Mouse (Mus musculus): ENCODE data around the gene Tagap. TPM values are rescaled to one million over a fixed set of nuclear protein-coding genes. Genes with fewer than 3 reads are reported as not detected.
A peak's percentile ranks its signal among the peaks of the same experiment; 100 is the strongest.

Gene Tagap
- polyA plus RNA-seq, 1 experiment from 2014 or later = 1.1 TPM

DNA sequence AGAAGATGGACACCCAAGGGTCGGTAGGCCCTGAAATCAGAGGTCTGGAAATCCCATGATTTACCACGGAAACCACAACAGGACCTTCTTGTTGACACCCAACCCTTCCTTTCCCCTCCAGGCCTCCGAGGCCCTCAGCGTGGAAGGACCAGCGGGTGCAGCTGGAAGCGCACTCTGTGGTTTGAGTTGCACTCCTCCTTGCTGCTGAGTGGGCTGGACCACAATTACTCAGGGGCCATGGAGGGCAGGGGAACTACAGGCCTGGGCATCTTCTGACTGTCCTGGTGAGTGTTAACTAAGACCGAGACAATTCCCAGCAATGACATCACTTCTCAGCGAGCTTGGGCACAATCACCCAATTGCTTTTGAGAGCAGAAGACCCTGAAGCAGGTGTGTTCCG, 36.8 kb upstream of the Tagap start:
- H3K4me3 ChIP-seq (ENCODE audit: low read length) = no peak overlapping the region
- H3K9me3 ChIP-seq (replicated peaks; ENCODE audit: control insufficient read depth, low read length) = no peaks in the 10 kb centered on the region
- no peak overlapping the region for H3K9ac ChIP-seq (ENCODE audit: low read length)
- no peak for ATAC-seq (replicated peaks; ENCODE audit: extremely low read depth, insufficient read depth, low FRiP score)
- no peaks in the 10 kb centered on the region for H3K36me3 ChIP-seq (ENCODE audit: control insufficient read depth, insufficient read depth)
- H3K4me1 ChIP-seq (ENCODE audit: control insufficient read depth, insufficient read depth, low read length) = no peaks in the 10 kb centered on the region
- no peak overlapping the region for H3K27ac ChIP-seq (ENCODE audit: low read length)
- H3K27me3 ChIP-seq (ENCODE audit: control insufficient read depth, insufficient read depth, low read length) = no peaks in the 10 kb centered on the region
- 76% methylated on average over 9 of the region's 9 CpGs for WGBS
- no peak overlapping the region for H3K4me2 ChIP-seq (ENCODE audit: low read depth, low read length)

GRCm38 (mm10) chr17:7892676-7893075, 33.1 kb upstream of the Tagap start:
- Histone ChIP-seq H3K9me3 (replicated peaks; ENCODE audit: control insufficient read depth, low read length) (no peaks in the 10 kb centered on the region), H3K4me3 (ENCODE audit: low read length) (no peak overlapping the region), H3K4me2 (ENCODE audit: low read depth, low read length) (no peak overlapping the region), H3K36me3 (ENCODE audit: control insufficient read depth, insufficient read depth) (no peaks in the 10 kb centered on the region), H3K27ac (ENCODE audit: low read length) (no peak overlapping the region), H3K9ac (ENCODE audit: low read length) (no peak overlapping the region), H3K4me1 (ENCODE audit: control insufficient read depth, insufficient read depth, low read length) (no peaks in the 10 kb centered on the region), H3K27me3 (ENCODE audit: control insufficient read depth, insufficient read depth, low read length) (no peaks in the 10 kb centered on the region)
- no peak for ATAC-seq (replicated peaks; ENCODE audit: extremely low read depth, insufficient read depth, low FRiP score)
- 58% methylated on average over 8 of the region's 8 CpGs for WGBS

- Histone ChIP-seq H3K4me3 (ENCODE audit: low read length) (no peak overlapping the region), H3K9ac (ENCODE audit: low read length) (no peak overlapping the region), H3K27ac (ENCODE audit: low read length) (no peak overlapping the region), H3K4me2 (ENCODE audit: low read depth, low read length) (no peak overlapping the region), H3K36me3 (ENCODE audit: control insufficient read depth, insufficient read depth) (no peaks in the 10 kb centered on the region), H3K27me3 (ENCODE audit: control insufficient read depth, insufficient read depth, low read length) (no peaks in the 10 kb centered on the region), H3K9me3 (replicated peaks; ENCODE audit: control insufficient read depth, low read length) (no peaks in the 10 kb centered on the region), H3K4me1 (ENCODE audit: control insufficient read depth, insufficient read depth, low read length) (no peaks in the 10 kb centered on the region)
- whole genome bisulfite sequencing = 77% methylated on average over 3 of the region's 3 CpGs
- ATAC-seq (replicated peaks; ENCODE audit: extremely low read depth, insufficient read depth, low FRiP score) = no peak
These were observed 31.7 kb upstream of the Tagap start for GRCm38 (mm10) chr17:7894094-7894493.

GRCm38 (mm10) chr17:7896047-7896635, 29.7 kb upstream of the Tagap start:
- Histone ChIP-seq H3K4me3 (ENCODE audit: low read length) (no peak overlapping the region), H3K36me3 (ENCODE audit: control insufficient read depth, insufficient read depth) (no peaks in the 10 kb centered on the region), H3K27me3 (ENCODE audit: control insufficient read depth, insufficient read depth, low read length) (no peaks in the 10 kb centered on the region), H3K27ac (ENCODE audit: low read length) (no peak overlapping the region), H3K4me1 (ENCODE audit: control insufficient read depth, insufficient read depth, low read length) (no peaks in the 10 kb centered on the region), H3K9me3 (replicated peaks; ENCODE audit: control insufficient read depth, low read length) (no peaks in the 10 kb centered on the region), H3K9ac (ENCODE audit: low read length) (no peak overlapping the region), H3K4me2 (ENCODE audit: low read depth, low read length) (no peak overlapping the region)
- 61% methylated on average over 10 of the region's 10 CpGs for WGBS
- ATAC-seq (replicated peaks; ENCODE audit: extremely low read depth, insufficient read depth, low FRiP score) = no peak

DNA sequence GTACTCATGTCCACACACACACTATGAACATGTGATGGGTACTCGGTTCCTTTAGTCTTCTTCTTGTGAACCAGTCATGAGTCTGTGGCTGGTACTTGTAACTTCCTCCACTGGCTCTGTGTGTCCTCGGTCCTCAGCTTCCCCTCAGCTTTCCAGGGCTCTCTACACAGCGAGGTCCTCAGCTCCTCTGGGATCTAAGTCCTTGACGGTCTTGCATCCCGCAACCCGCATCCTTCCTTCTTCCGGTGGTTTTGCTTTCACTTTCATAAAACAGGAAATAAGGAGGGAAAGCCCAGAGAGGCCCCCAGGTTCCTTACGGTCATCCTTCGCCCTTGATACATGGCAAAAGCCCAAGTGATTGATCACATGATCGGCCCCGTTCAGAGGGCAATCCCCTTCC, 28.7 kb upstream of the Tagap start:
- Histone ChIP-seq H3K27me3 (ENCODE audit: control insufficient read depth, insufficient read depth, low read length) (no peaks in the 10 kb centered on the region), H3K36me3 (ENCODE audit: control insufficient read depth, insufficient read depth) (no peaks in the 10 kb centered on the region), H3K4me2 (ENCODE audit: low read depth, low read length) (peak overlapping the region; percentile 16; the same call in 1 of the 2 replicates), H3K9ac (ENCODE audit: low read length) (no peak overlapping the region), H3K4me1 (ENCODE audit: control insufficient read depth, insufficient read depth, low read length) (no peaks in the 10 kb centered on the region), H3K27ac (ENCODE audit: low read length) (no peak overlapping the region), H3K9me3 (replicated peaks; ENCODE audit: control insufficient read depth, low read length) (no peaks in the 10 kb centered on the region), H3K4me3 (ENCODE audit: low read length) (no peak overlapping the region)
- 67% methylated on average over 11 of the region's 11 CpGs for WGBS
- ATAC-seq (replicated peaks; ENCODE audit: extremely low read depth, insufficient read depth, low FRiP score) = no peak

GRCm38 (mm10) chr17:7897756-7898155, 28.0 kb upstream of the Tagap start:
- H3K9me3 ChIP-seq (replicated peaks; ENCODE audit: control insufficient read depth, low read length) = no peaks in the 10 kb centered on the region
- no peak overlapping the region for H3K27ac ChIP-seq (ENCODE audit: low read length)
- no peaks in the 10 kb centered on the region for H3K4me1 ChIP-seq (ENCODE audit: control insufficient read depth, insufficient read depth, low read length)
- H3K9ac ChIP-seq (ENCODE audit: low read length) = no peak overlapping the region
- H3K27me3 ChIP-seq (ENCODE audit: control insufficient read depth, insufficient read depth, low read length) = no peaks in the 10 kb centered on the region
- no peak overlapping the region for H3K4me3 ChIP-seq (ENCODE audit: low read length)
- no peak for ATAC-seq (replicated peaks; ENCODE audit: extremely low read depth, insufficient read depth, low FRiP score)
- no peaks in the 10 kb centered on the region for H3K36me3 ChIP-seq (ENCODE audit: control insufficient read depth, insufficient read depth)
- no peak overlapping the region for H3K4me2 ChIP-seq (ENCODE audit: low read depth, low read length)
- 73% methylated on average over 4 of the region's 4 CpGs for WGBS

DNA sequence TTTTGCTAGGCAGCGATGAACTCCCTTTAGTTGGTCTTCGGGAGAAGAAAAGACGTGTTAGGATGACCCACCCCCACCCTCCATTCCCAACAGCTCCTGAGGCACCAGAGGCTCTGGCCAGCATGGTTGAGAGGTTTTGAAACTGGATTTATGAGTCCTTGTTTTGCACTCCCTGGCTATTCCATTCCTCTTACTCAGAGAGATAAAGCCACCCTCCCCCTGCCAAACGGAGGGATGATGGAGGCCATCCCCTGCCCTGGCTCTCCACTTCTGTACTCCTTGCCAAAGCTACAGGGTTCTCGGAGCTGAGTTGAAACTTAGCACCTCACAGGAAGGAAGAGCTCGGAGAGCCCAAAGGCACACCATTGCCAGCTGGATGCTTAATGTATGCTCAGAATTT, 26.6 kb upstream of the Tagap start:
- Histone ChIP-seq H3K9ac (ENCODE audit: low read length) (no peak overlapping the region), H3K36me3 (ENCODE audit: control insufficient read depth, insufficient read depth) (no peaks in the 10 kb centered on the region), H3K27me3 (ENCODE audit: control insufficient read depth, insufficient read depth, low read length) (no peaks in the 10 kb centered on the region), H3K9me3 (replicated peaks; ENCODE audit: control insufficient read depth, low read length) (no peaks in the 10 kb centered on the region), H3K4me2 (ENCODE audit: low read depth, low read length) (no peak overlapping the region), H3K4me1 (ENCODE audit: control insufficient read depth, insufficient read depth, low read length) (no peaks in the 10 kb centered on the region), H3K27ac (ENCODE audit: low read length) (no peak overlapping the region), H3K4me3 (ENCODE audit: low read length) (no peak overlapping the region)
- ATAC-seq (replicated peaks; ENCODE audit: extremely low read depth, insufficient read depth, low FRiP score) = no peak
- 62% methylated on average over 6 of the region's 6 CpGs for WGBS

DNA sequence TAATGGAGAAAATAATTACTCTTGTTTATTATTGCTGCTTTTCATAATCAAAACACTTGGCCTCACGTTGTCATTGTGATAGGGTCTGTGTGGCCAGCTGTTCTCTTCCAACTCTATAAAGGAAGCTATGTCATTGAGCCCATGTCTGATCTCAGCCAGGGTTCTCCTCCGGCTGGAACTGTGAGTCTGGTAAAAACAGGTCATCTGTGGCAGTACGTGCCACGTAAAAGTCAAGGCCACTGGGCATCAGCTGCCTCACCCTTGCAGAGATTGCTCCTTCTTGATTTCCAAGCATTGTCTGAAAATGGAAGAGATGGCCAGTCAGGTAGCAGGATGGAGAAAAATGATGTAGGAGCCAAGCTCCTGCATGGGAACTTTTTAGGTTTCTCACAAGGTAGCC, 25.8 kb upstream of the Tagap start:
- H3K4me2 ChIP-seq (ENCODE audit: low read depth, low read length) = no peak overlapping the region
- no peaks in the 10 kb centered on the region for H3K9me3 ChIP-seq (replicated peaks; ENCODE audit: control insufficient read depth, low read length)
- no peak overlapping the region for H3K4me3 ChIP-seq (ENCODE audit: low read length)
- H3K27ac ChIP-seq (ENCODE audit: low read length) = no peak overlapping the region
- H3K36me3 ChIP-seq (ENCODE audit: control insufficient read depth, insufficient read depth) = no peaks in the 10 kb centered on the region
- no peak for ATAC-seq (replicated peaks; ENCODE audit: extremely low read depth, insufficient read depth, low FRiP score)
- H3K27me3 ChIP-seq (ENCODE audit: control insufficient read depth, insufficient read depth, low read length) = no peaks in the 10 kb centered on the region
- H3K4me1 ChIP-seq (ENCODE audit: control insufficient read depth, insufficient read depth, low read length) = no peaks in the 10 kb centered on the region
- WGBS = 78% methylated on average over 4 of the region's 4 CpGs
- H3K9ac ChIP-seq (ENCODE audit: low read length) = no peak overlapping the region

GRCm38 (mm10) chr17:7901536-7901935, 24.3 kb upstream of the Tagap start:
- no peaks in the 10 kb centered on the region for H3K9me3 ChIP-seq (replicated peaks; ENCODE audit: control insufficient read depth, low read length)
- no peak overlapping the region for H3K4me3 ChIP-seq (ENCODE audit: low read length)
- H3K36me3 ChIP-seq (ENCODE audit: control insufficient read depth, insufficient read depth) = no peaks in the 10 kb centered on the region
- no peak overlapping the region for H3K27ac ChIP-seq (ENCODE audit: low read length)
- no peaks in the 10 kb centered on the region for H3K27me3 ChIP-seq (ENCODE audit: control insufficient read depth, insufficient read depth, low read length)
- H3K9ac ChIP-seq (ENCODE audit: low read length) = no peak overlapping the region
- WGBS = 78% methylated on average over 2 of the region's 2 CpGs
- no peak overlapping the region for H3K4me2 ChIP-seq (ENCODE audit: low read depth, low read length)
- H3K4me1 ChIP-seq (ENCODE audit: control insufficient read depth, insufficient read depth, low read length) = no peaks in the 10 kb centered on the region
- ATAC-seq (replicated peaks; ENCODE audit: extremely low read depth, insufficient read depth, low FRiP score) = no peak

All from heart, embryonic 16.5 days (tissue).